Mouse (Mus musculus) gastrocnemius, postnatal 14 days (tissue): Measurements from ENCODE around the gene Timm29. TPM values are rescaled to one million over a fixed set of nuclear protein-coding genes. Genes with fewer than 3 reads are reported as not detected.

ENCODE experiments used
- DNase-seq: peaks from one replicate; pipeline ENCODE4 v3.0.0; 2021; ENCODE audit warnings: mixed read lengths
- intact Hi-C: fragments of 180-260 bp; cut with DNase I; formaldehyde crosslinking; loops from one replicate; pipeline ENCODE4 v1.15.1; 2025; ENCODE audit warnings: low total_unique reads
- long read RNA-seq, 2 experiments: library from polyadenylated mRNA; stranded (forward); transcript quantifications; one replicate each; pipeline ENCODE4 v2.0.0; 2021
- total RNA-seq, 2 experiments: library from RNA; stranded (reverse); gene quantifications; 2 replicates each; pipeline ENCODE4 v1.2.3; 2021

Timm29 gene
- 10 to 100 TPM; 41.4 to 44.5 TPM for total RNA-seq
- long read RNA-seq, experiment 1, transcript Timm29-201 (2 exons, 3,170 nt): major isoform, 114 of 124 reads
- long read RNA-seq, experiment 1, partial matches to known transcripts: 10 of 124 reads
- long read RNA-seq, experiment 1, other reads (novel, unspliced or antisense): 0 of 124 reads
- long read RNA-seq, experiment 2, transcript Timm29-201 (2 exons, 3,170 nt): major isoform, 125 of 131 reads
- long read RNA-seq, experiment 2, partial matches to known transcripts: 6 of 131 reads
- long read RNA-seq, experiment 2, other reads (novel, unspliced or antisense): 0 of 131 reads

GRCm38 (mm10) chr9:21592703-21593121 is at the start of gene Timm29, which contains the start of gene Yipf2:
Timm29 (plus strand) TSS chr9:21592722.
Yipf2 (minus strand) TSS chr9:21592828.
- DNase-seq: peak; percentile 84
- intact Hi-C loops: no loop called here

DNA sequence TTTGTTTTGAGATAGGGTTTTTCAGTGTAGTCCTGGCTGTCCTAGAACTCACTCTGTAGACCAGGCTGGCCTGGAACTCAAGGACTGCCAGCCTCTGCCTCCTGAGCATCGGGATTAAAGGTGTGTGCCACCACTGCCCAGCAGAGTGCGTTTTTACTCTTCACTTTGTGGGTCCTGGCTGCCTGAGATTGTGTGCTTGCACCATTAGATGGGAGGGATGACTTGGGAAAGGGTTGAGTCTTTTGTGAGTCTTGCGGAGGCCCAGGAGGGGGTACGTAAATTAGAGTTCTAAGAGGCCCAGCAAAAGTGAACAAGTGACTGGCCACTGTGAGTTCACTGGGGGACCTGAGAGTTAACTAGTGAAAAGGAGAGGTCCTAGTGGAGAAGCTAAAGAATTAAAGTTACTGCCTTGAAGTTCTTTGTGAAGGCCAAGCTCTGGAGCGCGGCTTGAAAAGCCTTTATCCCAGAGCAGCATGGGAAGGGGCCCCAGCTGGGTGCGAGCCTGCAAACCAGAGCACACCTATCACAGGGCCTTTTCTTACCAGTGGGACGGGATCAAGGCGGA is 47.1 kb upstream of the Timm29 start:
- intact Hi-C loops: loop anchor here (5.0 kb wide), 1 partner anchor 42 kb away; no protein-coding TSS in a partner anchor

DNA sequence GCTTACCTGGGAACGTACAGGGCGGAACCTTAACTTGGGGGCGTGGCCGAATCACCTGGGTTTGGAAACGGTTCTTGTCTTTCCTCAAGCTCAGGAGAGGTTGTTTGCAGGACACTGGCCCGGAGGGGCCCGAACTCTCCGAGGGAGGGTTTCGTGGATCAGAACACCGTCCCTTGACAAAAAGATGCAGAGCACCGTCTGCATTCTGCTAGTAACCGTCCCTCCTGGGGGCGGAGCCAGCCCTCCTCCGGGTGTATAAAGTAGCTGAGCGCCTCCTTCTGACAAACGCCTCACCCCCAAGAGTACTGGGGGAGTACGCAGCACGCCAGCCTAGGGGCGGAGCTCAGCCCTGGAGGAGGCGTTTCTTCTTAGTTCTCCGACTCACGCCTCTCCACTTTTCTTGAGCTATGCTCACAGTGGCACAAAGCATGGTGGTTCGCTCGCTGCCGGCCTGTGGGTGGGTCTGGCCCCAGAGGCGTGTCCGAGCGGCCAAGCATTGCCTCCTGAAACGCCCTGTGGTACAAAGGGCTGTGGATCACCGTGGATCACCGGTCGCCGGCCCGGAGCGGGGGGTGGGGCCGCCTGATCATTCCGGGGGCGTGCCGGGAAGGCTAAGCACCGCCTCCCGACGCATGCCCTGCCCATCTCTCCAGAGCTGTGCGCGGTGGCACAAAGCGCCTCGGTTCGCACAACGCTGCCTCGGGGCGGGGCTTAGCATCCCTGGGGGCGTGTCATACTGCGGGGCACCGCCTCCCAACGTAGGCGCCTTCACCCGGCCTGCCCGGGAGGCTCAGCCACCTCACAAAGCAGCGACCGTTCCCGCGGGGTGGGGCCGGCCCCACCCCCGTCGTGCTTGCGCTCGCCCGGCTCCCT is 46.4 kb upstream of the Timm29 start:
- DNase-seq: peak; percentile 100
- intact Hi-C loops: loop anchor here (5.0 kb wide), 1 partner anchor 41 kb away; no protein-coding TSS in a partner anchor

More for the DNA sequence above, 47.1 kb upstream of the Timm29 start:
- DNase-seq: no peak

- DNase-seq: no peak
- intact Hi-C loops: loop anchor here (5.0 kb wide), 1 partner anchor 41 kb away; no protein-coding TSS in a partner anchor
Observed at GRCm38 (mm10) chr9:21546789-21547074, 45.8 kb upstream of the Timm29 start, which contains the start of gene Carm1. Carm1 (plus strand) TSS chr9:21546894.

GRCm38 (mm10) chr9:21547075-21547941 is 45.2 kb upstream of the Timm29 start:
- peak; percentile 65 for DNase-seq
- intact Hi-C loops: loop anchor here (5.0 kb wide), 1 partner anchor 40 kb away; no protein-coding TSS in a partner anchor

DNA sequence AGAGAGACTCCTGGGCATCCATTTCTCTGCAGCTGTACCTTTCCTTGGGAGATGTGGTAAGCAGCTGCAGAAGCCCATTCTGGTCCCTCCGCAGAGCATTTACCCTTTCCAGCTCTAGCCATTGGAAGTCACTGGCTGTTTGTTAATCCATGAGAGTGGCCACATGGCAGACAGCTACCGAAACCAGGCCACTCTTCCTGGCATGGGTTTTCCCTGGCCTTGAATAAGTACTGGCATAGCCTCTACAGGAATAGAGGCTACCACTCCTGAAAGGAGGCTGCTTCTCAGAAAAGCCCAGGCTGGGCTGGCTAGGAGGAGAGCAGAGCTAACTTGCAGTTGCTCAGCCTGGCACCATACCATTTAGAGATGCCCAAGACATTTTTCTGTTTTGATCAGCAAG is 41.5 kb upstream of the Timm29 start:
- intact Hi-C loops: no loop called here
- peak; percentile 34 for DNase-seq

- intact Hi-C loops: no loop called here
- no peak for DNase-seq
Observed at GRCm38 (mm10) chr9:21553607-21554273, 38.8 kb upstream of the Timm29 start.

- no peak for DNase-seq
- intact Hi-C loops: no loop called here
Observed at GRCm38 (mm10) chr9:21555198-21555742, 37.3 kb upstream of the Timm29 start.

GRCm38 (mm10) chr9:21556996-21557395 is 35.5 kb upstream of the Timm29 start:
- intact Hi-C loops: no loop called here
- no peak for DNase-seq

DNA sequence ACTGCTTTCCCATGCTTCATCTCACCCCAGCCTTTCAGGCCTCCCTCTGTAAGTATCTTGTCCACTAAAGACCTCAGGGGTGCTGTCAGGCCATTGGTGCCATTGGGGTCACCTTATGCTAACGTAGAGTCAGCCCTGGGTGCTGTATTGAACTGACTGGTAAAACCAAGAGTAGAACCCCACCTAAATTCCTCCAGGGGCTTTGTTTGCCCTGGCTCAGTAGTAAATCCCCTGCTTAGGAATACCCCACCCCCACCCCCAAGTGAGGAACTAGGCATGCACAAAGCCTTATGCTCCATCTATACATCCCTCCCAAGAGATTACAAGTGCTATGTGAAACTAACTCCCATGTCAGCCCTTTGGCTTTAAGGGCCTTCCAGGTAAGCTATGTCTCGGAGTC is 35.0 kb upstream of the Timm29 start:
- no peak for DNase-seq
- intact Hi-C loops: no loop called here

GRCm38 (mm10) chr9:21558366-21558765 is 34.2 kb upstream of the Timm29 start:
- intact Hi-C loops: no loop called here

GRCm38 (mm10) chr9:21559151-21559550 is 33.4 kb upstream of the Timm29 start:
- DNase-seq: no peak
- intact Hi-C loops: no loop called here

More at GRCm38 (mm10) chr9:21558366-21558765, 34.2 kb upstream of the Timm29 start:
- no peak for DNase-seq

- intact Hi-C loops: no loop called here
- DNase-seq: no peak
Observed at GRCm38 (mm10) chr9:21564420-21564819, 28.1 kb upstream of the Timm29 start.

DNA sequence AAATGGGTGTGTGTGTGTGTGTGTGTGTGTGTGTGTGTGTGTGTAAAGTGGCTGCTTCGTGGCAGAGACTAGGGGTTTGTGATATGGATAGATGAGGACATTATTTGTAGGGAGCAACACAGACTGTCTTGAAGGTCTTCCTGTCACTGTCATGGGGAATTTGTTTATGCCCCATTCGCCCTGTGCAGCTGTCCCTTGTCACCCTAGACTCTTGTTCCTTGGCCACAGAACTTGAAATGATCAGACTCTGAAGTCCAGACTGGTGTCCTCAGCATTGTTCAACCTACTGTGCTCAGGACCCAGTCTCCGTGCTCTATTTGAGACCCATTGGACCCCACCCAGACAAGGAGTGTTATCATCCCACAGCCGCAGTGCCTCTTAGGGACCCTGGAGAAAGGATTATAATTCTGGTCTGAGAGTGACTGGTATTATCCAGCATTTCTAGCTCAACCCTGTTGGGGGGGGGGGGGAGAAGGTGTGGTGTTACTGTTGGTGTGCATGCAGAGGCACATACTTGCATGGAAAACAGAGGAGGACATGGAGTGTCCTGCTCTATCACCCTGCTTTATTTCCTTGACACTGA is 27.4 kb upstream of the Timm29 start:
- intact Hi-C loops: no loop called here
- no peak for DNase-seq

DNA sequence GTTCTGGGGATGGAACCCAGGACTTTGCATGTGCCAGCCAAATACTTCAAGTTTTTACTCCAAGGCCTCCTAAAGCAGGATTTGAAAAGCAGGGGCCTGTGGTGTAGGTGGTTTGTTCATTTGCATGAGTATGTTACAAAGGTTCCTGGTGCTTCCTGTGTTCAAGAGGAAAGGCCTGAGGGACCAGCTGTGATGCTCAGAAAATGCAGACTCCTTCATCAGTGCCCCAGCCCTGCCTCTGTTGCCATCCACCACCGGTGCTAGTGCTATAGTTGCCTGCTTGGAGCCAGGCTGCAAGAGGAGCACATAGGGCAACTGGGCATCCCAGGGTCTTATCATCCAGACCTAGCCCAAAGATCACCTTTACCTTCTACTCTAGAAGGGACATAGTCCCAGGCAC is 26.0 kb upstream of the Timm29 start:
- intact Hi-C loops: no loop called here
- no peak for DNase-seq

- intact Hi-C loops: no loop called here
- no peak for DNase-seq
Observed at GRCm38 (mm10) chr9:21567051-21567450, 25.5 kb upstream of the Timm29 start.

GRCm38 (mm10) chr9:21568657-21569255 is 23.8 kb upstream of the Timm29 start:
- no peak for DNase-seq
- intact Hi-C loops: no loop called here
